Mouse (Mus musculus): ENCODE results near the gene Mmp25.

- TF ChIP-seq CTCF (conservative IDR thresholded peaks at IDR 0.05; ENCODE audit: low read length), result no peak
- TF ChIP-seq NANOG (IDR thresholded peaks at IDR 0.05; ENCODE audit: borderline replicate concordance, low read length), result no peak
These were observed 32.2 kb upstream of the Mmp25 start, which contains the start of gene Tnfrsf12a for GRCm38 (mm10) chr17:23677236-23677679.
